Mouse (Mus musculus): ENCODE measurements around the gene Otud3.
"Not testable (repeated sequence)": the region's sequence is repeated elsewhere in the genome, so short reads cannot be mapped to it uniquely, and the experiment has no call there.

The Otud3 gene

DNA sequence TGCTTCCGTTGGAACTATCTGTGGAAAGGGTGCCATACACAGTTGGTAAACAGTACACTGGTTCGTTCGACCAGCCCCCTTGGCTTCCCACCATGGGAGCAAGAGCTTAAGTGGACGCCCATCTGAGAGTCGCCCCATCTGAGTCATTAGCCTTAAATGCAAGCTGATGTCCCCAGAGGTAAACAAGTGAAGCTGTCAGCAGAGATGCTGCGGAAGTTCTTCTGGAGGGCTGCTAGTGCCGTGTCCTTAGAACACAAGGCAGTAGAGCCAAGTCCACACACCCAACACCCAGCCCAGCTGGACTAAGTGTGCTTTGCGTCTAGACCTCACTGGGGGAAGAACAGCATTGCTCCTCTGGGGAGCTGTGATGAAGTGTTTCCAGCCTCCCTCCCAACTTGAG lies 24.1 kb downstream of the Otud3 start:
- no peak for DNase-seq

DNA sequence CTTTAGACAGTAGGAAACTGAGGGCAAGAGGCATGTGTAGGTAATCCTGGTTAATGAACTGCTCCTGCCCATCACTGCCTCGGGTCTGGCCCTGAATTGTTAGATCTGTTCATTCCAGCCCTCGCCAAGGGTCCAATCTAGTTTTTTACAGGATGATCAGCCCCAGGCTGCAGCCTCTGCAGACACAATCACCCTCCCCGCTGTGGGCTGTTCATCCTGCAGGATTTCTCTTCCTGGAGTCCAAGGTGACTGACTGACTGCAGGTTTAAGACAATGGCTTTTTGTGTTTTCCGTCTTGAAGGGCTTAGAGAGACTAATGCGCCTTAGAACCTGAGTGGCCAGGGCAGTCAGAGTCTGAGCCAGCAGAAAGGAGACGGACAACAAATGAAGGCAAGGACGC lies 24.6 kb downstream of the Otud3 start:
- no peak for DNase-seq

DNA sequence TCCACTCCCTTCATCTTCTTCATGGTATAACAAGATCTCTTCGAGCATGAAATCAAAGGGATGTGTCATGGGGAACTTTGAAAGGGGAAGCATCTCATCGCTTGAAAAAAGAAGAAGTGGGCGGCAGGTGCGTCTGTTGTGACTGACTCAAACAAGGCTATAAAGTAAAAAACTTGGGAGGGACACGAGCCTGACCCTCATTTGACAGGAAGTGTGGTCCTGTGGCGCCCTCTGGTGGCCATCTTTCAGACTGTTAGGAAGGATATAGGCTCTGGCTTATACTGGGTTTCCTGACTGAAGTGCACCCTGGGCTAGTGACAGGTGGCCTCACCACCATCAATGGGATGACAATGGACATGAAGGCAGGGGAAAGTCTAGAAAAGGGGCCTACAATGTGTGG lies 29.5 kb downstream of the Otud3 start:
- DNase-seq: peak; percentile 95

DNA sequence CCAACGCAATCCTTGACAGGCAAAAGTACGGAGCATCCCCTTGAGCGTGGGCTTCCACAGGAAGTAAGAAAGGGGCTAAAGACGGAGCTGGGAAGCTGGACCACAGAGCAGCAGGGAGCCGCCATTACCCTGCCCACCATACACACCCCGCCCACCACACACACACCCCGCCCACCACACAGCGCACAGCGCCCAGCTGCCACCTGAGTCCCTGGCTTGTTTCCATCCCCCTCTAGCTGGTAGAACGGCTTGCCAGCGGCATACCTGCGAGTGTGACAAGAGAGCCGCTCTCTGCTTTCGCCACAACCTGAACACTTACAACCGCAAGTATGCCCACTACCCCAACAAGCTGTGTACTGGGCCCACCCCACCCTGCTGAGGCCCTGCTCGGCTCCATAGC lies 31.6 kb downstream of the Otud3 start:
- no peak for DNase-seq

GRCm38 (mm10) chr4:138880811-138881584 lies 32.7 kb downstream of the Otud3 start:
- DNase-seq: no peak

GRCm38 (mm10) chr4:138879808-138880207 lies 33.9 kb downstream of the Otud3 start:
- no peak for DNase-seq

DNA sequence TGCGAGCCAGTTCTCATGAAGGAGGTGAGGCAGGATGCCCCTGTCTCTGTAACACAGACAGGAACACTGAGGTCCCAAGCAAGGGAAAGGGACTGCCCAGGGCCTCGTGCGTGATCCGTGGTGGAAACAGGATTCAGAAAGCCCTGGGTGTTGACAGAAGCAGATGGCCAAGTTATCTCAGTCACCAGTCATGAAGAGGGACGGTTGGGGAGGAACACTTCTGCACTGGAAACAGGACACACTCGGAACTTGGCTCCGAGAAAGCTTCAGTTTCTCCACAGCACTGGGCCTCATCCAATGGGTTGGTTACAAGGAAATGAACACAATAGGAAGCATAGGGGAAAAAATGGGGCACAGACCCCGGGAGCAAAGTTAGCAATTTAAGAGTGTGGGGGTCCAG lies 35.0 kb downstream of the Otud3 start:
- no peak for DNase-seq

GRCm38 (mm10) chr4:138877731-138878130 lies 36.0 kb downstream of the Otud3 start, which contains the start of gene Pla2g2e:
Gene Pla2g2e (plus strand): TSS chr4:138877942.
- no peak for DNase-seq

DNA sequence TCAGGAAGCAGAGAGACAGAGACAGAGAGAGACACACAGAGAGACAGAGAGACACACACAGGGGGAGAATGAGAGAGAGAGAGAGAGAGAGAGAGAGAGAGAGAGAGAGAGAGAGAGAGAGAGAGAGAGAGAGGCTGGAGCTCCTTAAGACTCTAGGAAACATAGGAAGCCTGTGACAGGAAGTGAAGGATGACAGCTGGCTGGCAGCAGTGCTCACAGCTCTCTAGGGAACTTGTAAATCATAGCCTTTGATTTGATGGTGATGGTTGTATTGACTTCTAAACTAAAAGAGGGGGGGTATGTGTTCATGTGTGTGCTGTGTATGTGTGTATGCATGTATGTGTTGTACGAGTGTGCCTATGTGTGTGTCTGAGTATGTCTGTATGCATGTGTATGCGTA lies 37.8 kb downstream of the Otud3 start:
- peak; percentile 64 for DNase-seq

DNA sequence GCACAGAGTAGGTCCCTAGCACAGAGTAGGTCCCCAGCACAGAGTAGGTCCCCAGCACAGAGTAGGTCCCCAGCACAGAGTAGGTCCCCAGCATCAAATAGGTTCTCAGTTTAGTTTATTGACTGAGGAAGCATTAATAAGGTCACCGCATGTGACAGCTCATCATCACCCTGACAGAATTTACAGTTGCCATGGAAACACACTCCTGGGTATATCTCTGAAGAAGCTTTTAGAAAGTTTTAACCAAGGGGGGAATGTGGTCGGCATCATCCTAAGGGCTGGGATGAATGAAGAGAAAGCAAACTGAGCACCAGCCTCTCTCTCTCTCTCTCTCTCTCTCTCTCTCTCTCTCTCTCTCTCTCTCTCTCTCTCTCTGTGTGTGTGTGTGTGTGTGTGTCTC lies 38.5 kb downstream of the Otud3 start:
- DNase-seq: not testable (repeated sequence)

- DNase-seq: no peak
Observed at GRCm38 (mm10) chr4:138873864-138874263, 39.9 kb downstream of the Otud3 start, which contains the start of gene Gm13030. Gene Gm13030 (minus strand): TSS chr4:138873964.

GRCm38 (mm10) chr4:138868666-138869065 lies 45.1 kb downstream of the Otud3 start:
- DNase-seq: no peak

- peak; percentile 87 for DNase-seq
Observed at GRCm38 (mm10) chr4:138866413-138866812, 47.3 kb downstream of the Otud3 start.

GRCm38 (mm10) chr4:138865991-138866390 lies 47.8 kb downstream of the Otud3 start:
- DNase-seq: no peak

DNA sequence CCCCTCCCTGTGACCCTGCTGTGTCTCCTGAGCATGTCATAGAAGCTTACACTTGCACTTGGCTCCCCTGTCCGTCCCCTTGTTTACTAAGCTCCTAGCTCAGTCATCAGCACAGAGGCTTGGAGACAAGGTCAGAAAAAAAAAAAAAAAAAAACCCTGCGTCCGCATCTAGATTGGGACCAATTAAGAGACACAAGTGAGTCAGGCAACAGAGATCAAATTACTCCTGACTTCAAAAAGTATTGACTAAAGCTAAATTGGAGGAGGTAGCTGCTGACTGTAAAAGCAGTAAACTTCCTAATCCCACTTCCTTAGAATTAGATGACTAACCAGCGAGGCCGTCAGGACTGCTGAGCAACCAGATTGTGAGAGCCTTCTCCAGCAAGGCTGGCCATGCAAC lies 48.7 kb downstream of the Otud3 start:
- no peak for DNase-seq

- peak; percentile 49 for DNase-seq
Observed at GRCm38 (mm10) chr4:138863344-138863998, 50.3 kb downstream of the Otud3 start, which contains the start of gene Pla2g5. Gene Pla2g5 (minus strand): TSS chr4:138863482.

- DNase-seq: peak; percentile 88
Observed at GRCm38 (mm10) chr4:138859728-138860127, 54.0 kb downstream of the Otud3 start.

- peak; percentile 65 for DNase-seq
Observed at GRCm38 (mm10) chr4:138859245-138859644, 54.5 kb downstream of the Otud3 start.

DNA sequence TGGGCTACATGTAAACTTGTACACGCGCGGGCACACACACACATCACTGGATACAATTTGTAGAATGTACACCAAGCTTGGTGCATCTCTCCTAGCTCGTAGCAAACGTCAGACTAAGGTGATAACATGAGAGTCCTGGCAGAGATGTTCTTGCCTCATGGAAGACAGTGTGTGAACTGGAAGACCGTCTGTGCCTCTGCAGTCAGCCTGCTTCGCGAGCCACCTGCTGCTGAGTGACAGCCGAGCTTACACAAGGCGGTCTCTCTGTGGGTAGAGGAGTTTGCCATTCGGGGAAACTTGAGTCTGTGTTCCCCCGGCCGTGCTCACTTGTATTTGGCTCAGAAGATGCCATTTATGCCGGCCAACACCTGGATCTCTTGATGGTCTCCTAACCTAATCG lies 55.3 kb downstream of the Otud3 start:
- DNase-seq: no peak

- DNase-seq: no peak
Observed at GRCm38 (mm10) chr4:138857576-138857975, 56.2 kb downstream of the Otud3 start.

- DNase-seq: peak; percentile 86
Observed at GRCm38 (mm10) chr4:138856491-138856890, 57.3 kb downstream of the Otud3 start.

- DNase-seq: no peak
Observed at GRCm38 (mm10) chr4:138855092-138855632, 58.6 kb downstream of the Otud3 start.

DNA sequence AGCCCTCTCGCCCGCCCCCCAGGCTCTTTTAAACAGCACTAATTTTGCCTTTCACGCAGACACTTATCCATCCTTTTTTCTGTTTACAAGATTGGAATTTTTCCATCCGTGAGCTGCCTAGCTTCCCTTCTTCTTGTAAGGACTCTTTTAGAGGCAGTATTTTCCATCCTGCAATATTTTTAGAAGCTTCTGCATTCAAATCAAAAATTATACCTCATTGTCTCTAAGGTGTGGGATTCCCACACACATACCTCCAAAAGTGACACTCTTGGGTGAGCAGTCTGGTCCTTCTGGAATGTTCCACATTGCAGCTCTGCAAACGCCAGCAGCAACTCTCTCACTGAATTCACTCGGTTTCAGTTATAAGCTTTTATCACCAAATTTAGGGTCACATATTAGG lies 60.8 kb downstream of the Otud3 start:
- DNase-seq: no peak

DNA sequence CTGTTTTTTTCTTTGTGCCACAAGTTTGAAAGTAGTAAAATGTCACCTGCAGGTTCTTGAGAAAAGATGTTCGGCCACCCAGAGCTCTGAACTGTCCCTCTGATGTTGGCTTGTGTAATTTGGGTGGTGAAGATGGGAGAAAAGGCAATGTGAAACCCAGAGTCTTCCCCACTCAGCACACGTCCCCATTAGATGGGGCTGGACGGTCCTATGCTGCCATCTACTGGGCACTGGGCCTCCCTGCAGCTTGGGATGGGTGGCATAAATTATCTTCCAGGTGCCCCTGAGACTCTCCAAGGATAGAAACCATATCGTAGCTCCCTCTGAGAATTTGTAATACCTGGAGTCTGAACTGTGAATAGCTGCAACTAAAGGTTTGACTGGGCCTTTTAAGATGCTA lies 62.3 kb downstream of the Otud3 start:
- peak; percentile 82 for DNase-seq

Measured in kidney, postnatal 10 days (tissue).